Mouse (Mus musculus) retina, adult 2 months (tissue): ENCODE results near the gene Tsc22d4.
"Not testable (repeated sequence)": the region's sequence is repeated elsewhere in the genome, so short reads cannot be mapped to it uniquely, and the experiment has no call there.

Experiments used
- DNase-seq: peaks from one replicate; pipeline ENCODE4 v3.0.0-alpha.2; 2012; ENCODE audit warnings: low read depth, low spot score

Gene Tsc22d4

DNA sequence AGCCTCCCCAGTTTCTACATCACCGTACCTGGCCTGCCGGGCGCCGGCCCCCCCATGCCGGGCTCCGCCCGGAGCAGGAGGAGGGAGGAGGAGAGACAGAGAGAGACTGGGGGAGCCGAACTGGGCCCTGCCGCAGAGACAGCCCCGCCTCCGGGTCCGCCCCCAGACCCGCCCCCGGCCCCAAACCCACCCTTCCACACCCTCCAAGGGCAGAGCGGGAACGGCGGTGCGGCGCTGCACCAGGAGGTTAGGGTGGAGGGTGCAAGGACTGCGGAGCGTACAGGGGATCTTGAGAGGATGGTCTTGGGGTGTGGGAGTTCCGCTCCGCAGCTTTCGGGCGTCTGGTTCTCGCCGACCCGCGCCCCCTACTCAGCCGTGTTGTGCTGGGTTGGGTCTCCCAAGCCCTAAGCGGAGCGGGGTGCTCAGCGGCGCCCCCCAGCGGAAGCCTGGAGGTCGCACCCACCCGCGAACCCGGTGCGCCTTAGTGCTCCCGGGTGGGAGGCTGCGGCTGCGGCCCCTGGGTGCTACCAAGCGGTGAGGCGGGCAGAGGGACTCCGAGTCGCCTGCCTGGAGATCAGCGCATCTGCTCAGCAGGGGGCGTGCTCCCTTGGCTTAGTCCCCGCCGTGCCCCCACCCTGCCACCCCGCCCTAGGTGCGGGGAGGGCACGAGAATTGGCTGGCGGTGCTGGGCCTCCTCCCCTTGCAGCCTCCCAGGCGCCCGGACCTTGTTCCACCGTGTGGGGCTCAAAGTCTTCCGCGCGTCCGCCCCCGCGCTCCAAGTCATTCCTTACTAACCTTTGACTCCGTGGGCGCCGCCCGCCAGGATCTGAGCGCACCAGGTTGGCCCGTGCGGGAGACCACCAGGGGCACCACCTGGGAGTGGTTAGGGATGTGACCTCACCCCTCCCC lies 4.3 kb upstream of the Tsc22d4 start, which contains the start of gene Nyap1:
TSS of gene Nyap1 (minus strand) at position 585 of the 909 bp plus-strand sequence.
- DNase-seq, result no peak

GRCm38 (mm10) chr5:137742048-137742447 lies 3.5 kb upstream of the Tsc22d4 start:
- DNase-seq, result no peak

DNA sequence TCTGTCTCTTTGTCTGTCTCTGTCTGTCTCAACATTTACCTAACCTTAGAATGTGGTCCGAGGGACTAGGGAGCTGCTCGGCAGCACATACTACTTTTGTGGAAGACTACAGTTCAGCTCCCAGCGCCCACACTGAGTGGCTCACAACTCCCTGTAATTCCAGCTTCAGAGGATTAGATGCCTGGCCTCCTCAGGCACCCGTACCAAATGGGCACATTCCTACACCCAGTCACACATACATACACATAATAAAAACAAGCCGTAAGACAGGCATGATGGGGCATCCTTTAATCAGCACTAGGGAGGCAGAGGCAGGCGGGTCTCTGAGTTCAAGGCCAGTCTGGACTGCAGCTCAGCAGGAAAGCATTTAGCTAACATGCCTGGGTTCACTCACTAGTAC lies 2.7 kb upstream of the Tsc22d4 start:
- no peak for DNase-seq

- DNase-seq, result no peak
Observed at GRCm38 (mm10) chr5:137744197-137744596, 1.3 kb upstream of the Tsc22d4 start.

DNA sequence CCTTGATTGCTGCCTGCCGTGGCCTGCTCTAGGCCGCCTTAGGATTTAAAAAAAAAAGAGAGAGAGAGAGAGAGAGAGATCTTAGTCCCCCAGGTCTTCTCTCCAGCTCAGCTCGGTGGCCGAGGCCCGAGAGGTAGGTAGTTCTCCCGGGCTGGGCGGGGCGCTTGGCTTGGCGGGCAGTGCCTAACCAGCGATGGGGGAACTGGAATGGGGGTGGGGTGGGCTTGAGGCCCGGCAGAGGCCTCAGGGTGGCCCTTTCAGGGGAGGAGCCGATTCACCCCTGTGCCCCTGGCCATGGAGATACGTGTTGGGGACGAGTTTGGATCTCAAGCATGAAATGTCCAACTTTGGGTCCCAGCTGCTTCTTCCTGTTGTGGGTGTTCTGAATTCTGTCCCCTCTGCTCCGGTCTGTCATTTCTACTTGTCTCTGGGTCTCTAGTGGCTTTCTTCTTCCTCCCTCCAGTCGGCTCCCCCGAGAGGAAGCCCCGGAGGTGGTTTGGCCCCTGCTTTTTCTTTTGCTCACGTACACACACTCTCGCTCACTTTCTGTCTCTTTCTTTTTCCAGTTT lies 836 bp downstream of the Tsc22d4 start:
- DNase-seq, result no peak

DNA sequence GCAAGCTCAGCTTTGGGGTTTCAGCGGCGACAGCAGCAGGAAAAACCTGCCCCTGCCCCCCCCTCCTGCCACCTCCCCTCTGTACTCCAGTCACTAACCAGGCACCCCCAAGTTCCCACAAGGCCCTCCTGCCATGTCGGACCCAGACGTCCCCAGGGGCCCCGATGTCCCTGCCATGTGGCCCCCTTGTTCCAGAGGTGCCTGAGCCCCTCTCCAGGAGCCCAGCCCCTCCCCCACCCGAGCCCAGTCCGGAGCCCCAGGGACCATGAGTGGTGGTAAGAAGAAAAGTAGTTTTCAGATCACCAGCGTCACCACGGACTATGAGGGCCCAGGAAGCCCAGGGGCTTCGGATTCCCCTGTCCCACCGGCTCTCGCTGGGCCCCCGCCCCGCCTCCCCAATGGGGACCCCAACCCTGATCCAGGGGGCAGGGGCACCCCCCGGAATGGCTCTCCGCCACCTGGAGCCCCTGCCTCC lies 1.4 kb downstream of the Tsc22d4 start:
- DNase-seq, result no peak

DNA sequence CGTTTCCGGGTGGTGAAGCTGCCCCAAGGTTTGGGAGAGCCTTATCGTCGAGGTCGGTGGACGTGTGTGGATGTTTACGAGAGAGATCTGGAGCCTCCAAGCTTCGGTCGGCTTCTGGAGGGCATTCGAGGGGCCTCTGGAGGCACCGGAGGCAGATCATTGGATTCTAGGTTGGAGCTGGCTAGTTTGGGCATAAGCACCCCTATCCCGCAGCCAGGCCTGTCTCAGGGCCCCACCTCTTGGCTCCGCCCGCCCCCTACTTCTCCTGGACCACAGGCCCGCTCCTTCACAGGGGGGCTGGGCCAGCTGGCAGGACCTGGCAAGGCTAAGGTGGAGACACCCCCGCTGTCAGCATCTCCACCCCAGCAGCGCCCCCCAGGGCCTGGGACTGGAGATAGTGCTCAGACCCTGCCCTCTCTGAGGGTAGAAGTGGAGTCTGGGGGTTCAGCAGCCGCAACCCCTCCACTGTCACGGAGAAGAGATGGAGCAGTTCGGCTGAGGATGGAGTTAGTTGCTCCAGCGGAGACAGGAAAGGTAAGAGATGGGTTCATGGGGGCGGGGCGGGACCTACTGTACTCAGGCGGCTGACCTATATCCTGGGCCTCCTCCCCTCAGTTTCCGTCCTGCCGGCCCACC lies 1.9 kb downstream of the Tsc22d4 start:
- no peak for DNase-seq

- no peak for DNase-seq
Observed at GRCm38 (mm10) chr5:137748130-137748770, 2.7 kb downstream of the Tsc22d4 start.

- DNase-seq, result no peak
Observed at GRCm38 (mm10) chr5:137749196-137749836, 3.8 kb downstream of the Tsc22d4 start.

DNA sequence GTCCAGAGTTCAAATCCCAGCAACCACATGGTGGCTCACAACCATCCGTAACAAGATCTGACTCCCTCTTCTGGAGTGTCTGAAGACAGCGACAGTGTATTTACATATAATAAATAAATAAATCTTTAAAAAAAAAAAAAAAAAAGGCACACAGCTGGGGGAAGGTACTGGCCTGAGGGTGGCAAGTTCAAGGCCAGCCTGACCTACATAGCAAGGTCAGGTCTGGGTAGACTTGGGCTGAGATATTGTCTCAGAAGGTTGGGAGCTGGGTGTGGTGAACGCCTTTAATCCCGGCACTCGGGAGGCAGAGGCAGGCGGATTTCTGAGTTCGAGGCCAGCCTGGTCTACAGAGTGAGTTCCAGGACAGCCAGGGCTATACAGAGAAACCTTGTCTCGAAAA lies 4.7 kb downstream of the Tsc22d4 start:
- not testable (repeated sequence) for DNase-seq

DNA sequence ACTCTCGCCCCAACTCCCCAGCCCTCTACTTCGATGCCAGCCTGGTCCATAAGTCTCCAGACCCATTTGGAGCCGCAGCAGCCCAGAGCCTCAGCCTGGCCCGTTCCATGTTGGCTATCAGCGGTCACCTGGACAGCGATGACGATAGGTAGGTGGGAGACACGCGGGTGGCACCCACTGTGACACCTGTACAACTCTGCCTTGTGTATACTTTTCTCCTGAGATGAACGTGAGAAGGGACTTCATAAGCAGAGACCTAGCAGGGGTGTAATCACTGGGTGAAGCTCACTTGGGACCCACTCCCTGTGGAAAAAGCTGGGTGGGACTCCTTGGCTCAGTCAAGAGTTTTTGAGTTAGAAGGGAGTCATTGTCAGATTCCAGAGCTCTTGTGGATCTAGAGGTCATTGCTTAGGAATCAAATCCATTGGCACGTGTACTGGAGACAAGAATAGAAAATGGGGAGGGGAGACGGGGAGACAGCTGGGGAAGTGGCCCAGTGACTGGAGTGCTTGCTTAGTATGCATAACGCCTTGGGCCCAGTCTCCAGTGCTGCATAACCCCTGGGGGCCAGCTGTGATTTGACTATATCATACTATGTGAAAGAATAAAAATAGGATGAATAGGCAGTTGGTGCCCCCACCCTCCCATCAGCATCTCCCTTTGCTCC lies 5.8 kb downstream of the Tsc22d4 start:
- no peak for DNase-seq

DNA sequence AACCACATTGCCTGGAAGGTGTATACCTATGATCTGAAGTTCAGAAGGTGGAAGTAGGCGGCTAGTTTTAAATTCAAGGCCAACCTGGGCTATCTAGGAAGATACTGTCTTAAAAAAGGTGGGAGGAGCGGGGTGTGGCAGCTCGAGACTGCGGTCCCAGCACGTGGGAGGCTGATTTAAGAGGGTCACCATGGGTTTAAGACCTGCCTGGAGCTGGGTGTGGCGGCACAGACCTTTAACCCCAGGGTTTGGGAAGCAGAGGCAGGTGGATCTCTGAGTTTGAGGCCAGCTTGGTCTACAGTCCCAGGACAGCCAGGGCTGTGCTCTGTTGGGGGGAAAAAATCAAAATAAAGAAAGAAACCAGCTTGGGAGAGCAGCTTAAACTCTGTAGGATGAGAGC lies 6.5 kb downstream of the Tsc22d4 start:
- DNase-seq, result no peak

DNA sequence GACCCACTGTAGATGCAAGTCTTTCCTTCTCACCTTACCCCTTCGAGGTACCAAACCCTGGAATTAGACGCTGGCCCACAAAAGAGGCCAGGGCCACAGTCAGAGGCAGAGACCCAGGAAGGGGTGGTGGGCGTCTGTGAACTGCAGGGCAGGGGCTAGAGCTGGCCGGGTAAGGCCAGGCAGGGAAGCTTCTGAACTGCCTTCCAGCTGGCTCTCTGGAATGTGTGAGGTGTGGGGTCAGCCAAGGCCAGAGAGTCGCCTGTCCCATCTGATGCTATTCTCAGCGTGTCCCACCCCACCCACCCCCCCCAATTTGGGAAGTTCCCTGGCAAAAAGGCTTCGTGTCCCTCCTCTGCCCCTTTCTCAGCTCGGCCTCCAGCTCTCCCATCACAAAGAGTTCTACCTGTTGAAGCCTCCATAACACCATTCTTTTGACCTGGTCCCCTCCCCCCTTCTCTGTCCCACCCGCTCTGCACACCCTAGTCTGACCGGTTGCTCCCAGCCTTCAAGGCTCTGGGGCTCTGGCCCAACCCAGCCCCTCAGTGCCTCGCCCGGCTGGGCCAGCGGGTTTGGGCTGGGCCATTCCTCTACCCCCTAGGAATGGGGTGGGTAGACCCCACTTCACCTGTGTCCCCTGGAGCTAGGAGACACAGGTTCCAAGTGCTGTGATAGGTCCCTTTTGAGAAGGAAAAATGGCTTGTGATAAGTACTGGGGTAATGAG lies 7.7 kb downstream of the Tsc22d4 start:
- DNase-seq, result no peak

- DNase-seq, result no peak
Observed at GRCm38 (mm10) chr5:137755425-137755824, 9.9 kb downstream of the Tsc22d4 start.

GRCm38 (mm10) chr5:137756106-137756505 lies 10.6 kb downstream of the Tsc22d4 start:
- DNase-seq, result no peak

- no peak for DNase-seq
Observed at GRCm38 (mm10) chr5:137756882-137757661, 11.5 kb downstream of the Tsc22d4 start.

DNA sequence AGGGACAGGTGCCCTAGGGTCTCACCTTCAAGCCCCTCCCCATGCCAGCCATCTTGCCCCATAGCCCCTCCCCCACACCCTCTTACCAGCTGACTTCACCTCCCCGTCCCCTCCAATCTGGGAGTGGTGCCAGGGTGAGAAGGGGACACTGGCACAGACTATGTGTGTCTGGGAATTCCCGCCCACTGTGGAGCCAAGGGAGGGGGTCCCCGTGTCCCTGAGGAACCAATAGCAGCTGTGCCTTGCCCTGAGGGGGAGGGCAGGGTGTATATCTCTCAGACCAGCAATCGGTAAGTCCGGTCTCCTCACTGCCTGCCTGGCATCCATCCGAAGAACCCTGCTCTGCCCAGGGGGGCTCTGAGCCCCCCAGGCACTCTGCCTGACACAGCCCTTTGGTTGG lies 12.4 kb downstream of the Tsc22d4 start:
- DNase-seq, result no peak

GRCm38 (mm10) chr5:137758921-137759534 lies 13.5 kb downstream of the Tsc22d4 start:
- DNase-seq, result no peak

DNA sequence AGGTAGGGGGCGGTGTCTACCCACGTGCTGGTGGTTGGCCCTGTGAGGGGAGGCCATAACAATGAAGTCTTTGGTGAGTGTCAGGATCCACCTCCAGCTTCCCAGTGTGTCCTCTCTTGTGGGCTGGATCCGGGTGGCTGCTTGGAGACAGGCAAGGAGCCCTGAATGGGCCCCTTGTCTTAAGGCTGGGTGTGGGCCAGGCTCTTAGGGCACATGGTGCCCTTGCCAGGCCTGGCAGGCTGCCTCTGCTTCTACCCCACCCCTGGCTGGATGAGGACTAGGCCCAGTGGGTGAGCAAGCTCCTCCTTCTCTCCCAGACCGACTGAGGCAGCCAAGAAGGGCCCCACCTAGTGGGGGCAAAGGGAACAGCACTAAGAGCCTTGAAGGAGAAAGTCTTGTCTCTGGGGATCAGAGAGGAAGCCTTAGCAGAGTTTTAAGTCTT lies 14.5 kb downstream of the Tsc22d4 start:
- DNase-seq, result no peak
